Mouse (Mus musculus) right cerebral cortex, adult 18-20 months (tissue): ENCODE results near the gene Zcchc7.
"Not testable (repeated sequence)": the region's sequence is repeated elsewhere in the genome, so short reads cannot be mapped to it uniquely, and the experiment has no call there.

Source experiments
- DNase-seq: peaks from one replicate; pipeline ENCODE4 v3.0.0; 2022; ENCODE audit warnings: mixed read lengths

The Zcchc7 gene

GRCm38 (mm10) chr4:44755553-44756133, at the start of gene Zcchc7:
Gene Zcchc7, plus strand, starts transcription at chr4:44755877.
- no peak for DNase-seq

GRCm38 (mm10) chr4:44705967-44706366, 49.7 kb upstream of the Zcchc7 start:
- no peak for DNase-seq

GRCm38 (mm10) chr4:44706865-44707264, 48.8 kb upstream of the Zcchc7 start:
- DNase-seq = no peak

- no peak for DNase-seq
These were observed 47.4 kb upstream of the Zcchc7 start for GRCm38 (mm10) chr4:44708311-44708710.

GRCm38 (mm10) chr4:44709091-44709695, 46.5 kb upstream of the Zcchc7 start:
- DNase-seq = no peak

- no peak for DNase-seq
These were observed 45.7 kb upstream of the Zcchc7 start, which contains the start of gene Pax5 for GRCm38 (mm10) chr4:44709740-44710700. Gene Pax5, minus strand, starts transcription at chr4:44710487.

GRCm38 (mm10) chr4:44710701-44711097, 45.0 kb upstream of the Zcchc7 start:
- no peak for DNase-seq

GRCm38 (mm10) chr4:44711136-44711900, 44.4 kb upstream of the Zcchc7 start:
- no peak for DNase-seq

- DNase-seq = no peak
These were observed 43.5 kb upstream of the Zcchc7 start for GRCm38 (mm10) chr4:44712051-44712700.

GRCm38 (mm10) chr4:44712786-44713553, 42.7 kb upstream of the Zcchc7 start:
- DNase-seq = no peak

- DNase-seq = no peak
These were observed 42.1 kb upstream of the Zcchc7 start for GRCm38 (mm10) chr4:44713554-44714051.

- DNase-seq = no peak
These were observed 41.5 kb upstream of the Zcchc7 start for GRCm38 (mm10) chr4:44714111-44714621.

- DNase-seq = no peak
These were observed 40.0 kb upstream of the Zcchc7 start for GRCm38 (mm10) chr4:44715621-44716160.

- DNase-seq = no peak
These were observed 39.3 kb upstream of the Zcchc7 start for GRCm38 (mm10) chr4:44716391-44716790.

GRCm38 (mm10) chr4:44717676-44718075, 38.0 kb upstream of the Zcchc7 start:
- DNase-seq = no peak

- DNase-seq = no peak
These were observed 35.6 kb upstream of the Zcchc7 start for GRCm38 (mm10) chr4:44720046-44720445.

GRCm38 (mm10) chr4:44721237-44721636, 34.4 kb upstream of the Zcchc7 start:
- DNase-seq = no peak

GRCm38 (mm10) chr4:44740471-44740870, 15.2 kb upstream of the Zcchc7 start:
- no peak for DNase-seq

- peak; percentile 95 for DNase-seq
These were observed 666 bp downstream of the Zcchc7 start for GRCm38 (mm10) chr4:44756134-44756951.

GRCm38 (mm10) chr4:44757131-44757530, 1.5 kb downstream of the Zcchc7 start:
- DNase-seq = not testable (repeated sequence)
